Mouse (Mus musculus) urinary bladder, adult 2 months (tissue): Measurements from ENCODE around the gene Hist1h4m. TPM values are rescaled to one million over a fixed set of nuclear protein-coding genes. Genes with fewer than 3 reads are reported as not detected.
"Not testable (repeated sequence)": the region's sequence is repeated elsewhere in the genome, so short reads cannot be mapped to it uniquely, and the experiment has no call there.

Experiments used
- DNase-seq: peaks from one replicate; pipeline ENCODE4 v3.0.0; 2022; ENCODE audit warnings: low spot score
- polyA plus RNA-seq: library from polyadenylated mRNA; depleted of rRNA; stranded (reverse); fragments of >200 nt; gene quantifications from 2 replicates; pipeline ENCODE4 v1.2.3, GENCODE M21; 2012; rRNA removed

Hist1h4m gene
- polyA plus RNA-seq, 1 experiment: not detected

DNA sequence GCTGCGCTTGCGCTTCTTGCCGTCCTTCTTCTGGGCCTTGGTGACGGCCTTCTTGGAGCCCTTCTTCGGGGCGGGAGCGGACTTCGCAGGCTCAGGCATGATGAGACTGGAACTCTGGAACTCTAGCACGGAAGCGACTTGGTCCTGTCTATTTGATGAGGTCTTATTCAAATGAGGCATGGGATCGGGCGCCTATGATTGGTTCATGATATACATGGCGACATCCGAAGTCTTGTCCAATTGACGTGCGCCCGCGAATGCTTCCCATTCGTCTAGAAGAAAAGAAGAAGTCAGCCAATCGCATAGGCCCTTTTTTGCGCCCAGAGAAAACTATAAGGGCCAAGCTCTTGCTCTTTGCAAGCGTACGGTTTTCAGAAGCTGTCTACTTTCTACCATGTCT, 1.5 kb upstream of the Hist1h4m start, which contains the start of the genes Hist1h2bq and Hist1h2ao:
TSS of gene Hist1h2bq (minus strand) at position 125 of the 400 bp plus-strand sequence.
TSS of gene Hist1h2ao (plus strand) at position 393 of the 400 bp plus-strand sequence.
- DNase-seq: not testable (repeated sequence)

GRCm38 (mm10) chr13:21811074-21811473, 472 bp upstream of the Hist1h4m start:
- not testable (repeated sequence) for DNase-seq

DNA sequence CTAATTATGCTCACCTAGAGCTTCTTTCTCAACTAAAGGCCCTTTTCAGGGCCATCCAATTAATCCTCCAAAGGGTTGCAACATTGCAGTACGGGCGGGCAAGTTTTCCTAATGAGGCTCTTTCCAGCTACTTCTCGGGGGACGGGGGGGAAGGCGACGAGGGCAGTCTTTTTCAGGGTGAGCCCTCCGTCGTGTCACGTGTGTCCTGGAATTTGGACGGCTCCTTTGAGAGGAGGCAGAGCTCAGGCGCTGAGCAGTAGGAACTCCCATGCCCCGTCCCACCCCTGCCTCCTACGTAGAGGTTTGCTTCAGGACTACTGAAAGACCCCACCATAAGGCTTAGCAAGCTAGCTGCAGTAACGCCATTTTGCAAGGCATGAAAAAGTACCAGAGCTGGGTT, 546 bp downstream of the Hist1h4m start:
- not testable (repeated sequence) for DNase-seq

GRCm38 (mm10) chr13:21820082-21820890, 8.7 kb downstream of the Hist1h4m start:
- DNase-seq: not testable (repeated sequence)

- DNase-seq: no peak
These were observed 17.0 kb downstream of the Hist1h4m start for GRCm38 (mm10) chr13:21828511-21828910.

DNA sequence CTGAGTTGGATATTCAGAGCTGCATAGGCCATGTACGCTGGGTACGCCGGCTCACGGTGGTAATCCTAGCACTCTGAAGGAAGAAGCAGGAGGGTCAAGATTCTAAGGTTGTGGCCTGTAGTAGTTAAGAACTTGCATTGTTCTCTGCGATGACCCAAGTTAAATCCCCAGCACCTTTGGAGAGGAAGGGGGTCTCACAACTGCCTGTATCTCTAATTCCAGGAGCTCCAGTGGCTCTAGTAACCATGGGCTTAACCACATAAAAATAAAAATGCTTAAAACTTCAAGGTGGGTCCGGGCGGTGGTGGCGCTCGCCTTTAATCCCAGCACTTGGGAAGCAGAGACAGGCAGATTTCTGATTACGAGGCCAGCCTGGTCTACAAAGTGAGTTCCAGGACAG, 18.8 kb downstream of the Hist1h4m start:
- no peak for DNase-seq

- not testable (repeated sequence) for DNase-seq
These were observed 20.2 kb downstream of the Hist1h4m start, which contains the start of gene Hist1h4n for GRCm38 (mm10) chr13:21831418-21832394. TSS of gene Hist1h4n (minus strand) at chr13:21832196.

GRCm38 (mm10) chr13:21833461-21833860, 21.9 kb downstream of the Hist1h4m start, which contains the start of the genes Hist1h2ap and Hist1h2br:
TSS of gene Hist1h2ap (minus strand) at chr13:21833507.
TSS of gene Hist1h2br (plus strand) at chr13:21833743.
- DNase-seq: not testable (repeated sequence)

DNA sequence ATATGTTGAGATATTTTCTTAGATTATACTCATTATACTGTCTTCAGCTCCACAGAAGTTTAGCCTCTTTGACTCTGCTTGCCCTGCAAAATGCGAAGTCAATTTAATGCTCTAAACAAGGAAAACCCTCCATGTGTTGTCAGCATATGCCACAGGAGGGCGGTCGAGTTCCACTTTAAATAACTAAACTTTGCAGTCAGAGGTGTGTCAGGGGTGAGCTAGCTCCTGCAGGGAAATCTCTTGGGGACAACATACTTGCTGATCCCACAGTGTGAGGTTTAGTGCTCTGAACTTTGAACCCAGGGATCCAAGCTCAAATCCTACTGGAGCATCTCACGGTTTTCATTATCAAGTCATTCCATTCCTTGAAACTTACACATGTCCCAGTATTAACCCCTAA, 29.0 kb downstream of the Hist1h4m start:
- DNase-seq: not testable (repeated sequence)

DNA sequence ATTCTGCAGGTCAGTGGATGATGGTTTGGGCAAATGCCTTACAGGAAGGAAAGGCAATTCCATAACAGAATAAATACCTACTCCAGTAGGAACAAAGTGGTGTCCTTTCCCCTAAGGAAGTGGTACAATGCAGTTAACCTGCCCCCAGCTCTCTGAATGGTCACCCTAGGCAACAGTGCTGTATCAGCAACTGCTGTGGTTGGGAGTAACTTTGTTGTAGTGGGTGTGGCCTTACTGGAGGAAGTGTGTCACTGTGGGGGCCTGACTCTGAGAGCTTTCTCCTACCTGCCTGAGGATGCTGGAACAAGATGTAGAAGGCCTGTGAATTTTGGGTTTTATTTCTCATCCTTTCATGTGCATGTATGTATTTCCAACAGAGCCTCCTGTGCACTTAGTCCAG, 34.8 kb downstream of the Hist1h4m start:
- DNase-seq: not testable (repeated sequence)

GRCm38 (mm10) chr13:21847883-21848282, 36.3 kb downstream of the Hist1h4m start:
- no peak for DNase-seq

DNA sequence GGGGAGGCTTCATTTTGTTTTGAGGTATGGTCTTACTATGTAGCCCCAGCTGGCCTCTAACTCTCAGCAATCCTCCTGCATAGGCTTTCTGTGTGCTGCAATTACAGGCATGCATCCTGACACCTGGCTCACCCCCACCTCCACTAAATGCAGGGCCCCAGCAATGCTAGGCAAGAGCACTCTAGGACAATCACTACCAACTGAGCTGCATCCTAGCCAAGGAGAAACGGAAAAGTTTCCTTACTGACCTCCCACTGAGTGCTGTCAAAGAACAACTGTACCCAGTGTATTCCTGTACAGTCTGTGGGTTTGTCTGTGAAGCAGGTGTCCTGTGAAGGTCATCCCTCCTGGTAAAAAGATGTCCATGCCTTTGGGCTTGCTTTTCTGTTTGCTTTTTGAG, 39.1 kb downstream of the Hist1h4m start:
- DNase-seq: not testable (repeated sequence)

GRCm38 (mm10) chr13:21852215-21852945, 40.8 kb downstream of the Hist1h4m start:
- no peak for DNase-seq

DNA sequence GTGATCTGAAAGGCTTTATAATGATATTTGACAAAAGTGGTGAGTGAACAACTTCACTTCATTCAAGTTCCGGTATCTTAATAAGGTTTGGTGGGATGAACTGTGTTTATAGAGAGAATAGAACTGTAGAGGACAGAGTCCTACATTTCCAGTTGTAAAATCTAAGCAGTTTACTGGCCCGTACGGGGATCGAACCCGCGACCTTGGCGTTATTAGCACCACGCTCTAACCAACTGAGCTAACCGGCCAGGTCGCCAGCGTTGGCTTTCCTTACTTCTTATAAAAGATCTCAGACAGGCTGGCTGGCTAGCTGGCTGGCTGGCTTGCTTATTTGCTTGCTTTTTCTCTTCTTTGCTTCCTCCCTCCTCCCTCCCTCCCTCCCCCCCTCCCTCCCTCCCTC, 43.6 kb downstream of the Hist1h4m start:
- peak; percentile 42 for DNase-seq

- DNase-seq: no peak
These were observed 44.2 kb downstream of the Hist1h4m start for GRCm38 (mm10) chr13:21855698-21856162.

- no peak for DNase-seq
These were observed 50.1 kb downstream of the Hist1h4m start for GRCm38 (mm10) chr13:21861608-21862007.

Other genes starting within 250 kb of the Hist1h4m start
- gene Olfr1364, start 230.0 kb upstream of the Hist1h4m start, polyA plus RNA-seq: not detected in 2 replicates
- not detected in 2 replicates for gene Olfr1362, start 197.7 kb upstream of the Hist1h4m start, polyA plus RNA-seq
- gene Olfr11, start 169.2 kb upstream of the Hist1h4m start, polyA plus RNA-seq: not detected in 2 replicates
- gene Olfr1361, start 148.4 kb upstream of the Hist1h4m start, polyA plus RNA-seq: not detected in 2 replicates
- not detected in 2 replicates for gene Olfr1360, start 134.3 kb upstream of the Hist1h4m start, polyA plus RNA-seq
- gene Olfr1359, start 113.6 kb upstream of the Hist1h4m start, polyA plus RNA-seq: not detected in 2 replicates
- gene Hist1h2bl, start 95.6 kb upstream of the Hist1h4m start, polyA plus RNA-seq: 0.91 TPM in 1 of 2 replicates, not detected in the other
- gene Hist1h2ai, start 95.3 kb upstream of the Hist1h4m start, polyA plus RNA-seq: not detected in 2 replicates
- not detected in 2 replicates for gene Hist1h3h, start 94.1 kb upstream of the Hist1h4m start, polyA plus RNA-seq
- 0.25 TPM in 1 of 2 replicates, not detected in the other for gene Hist1h2bm, start 89.7 kb upstream of the Hist1h4m start, polyA plus RNA-seq
- 1.2 and 1.7 TPM in 2 replicates for gene Hist1h4j, start 76.7 kb upstream of the Hist1h4m start, polyA plus RNA-seq
- gene Hist1h4k, start 61.2 kb upstream of the Hist1h4m start, polyA plus RNA-seq: 1.4 and 1.5 TPM in 2 replicates
- gene Hist1h2ak, start 57.9 kb upstream of the Hist1h4m start, polyA plus RNA-seq: 0.28 TPM in 1 of 2 replicates, not detected in the other
- 0.96 and 1.9 TPM in 2 replicates for gene Hist1h2bn, start 57.6 kb upstream of the Hist1h4m start, polyA plus RNA-seq
- 0.39 and 0.44 TPM in 2 replicates for gene Hist1h1b, start 31.1 kb upstream of the Hist1h4m start, polyA plus RNA-seq
- 0.65 and 0.96 TPM in 2 replicates for gene Hist1h3i, start 28.4 kb upstream of the Hist1h4m start, polyA plus RNA-seq
- not detected in 2 replicates for gene Hist1h2an, start 24.5 kb upstream of the Hist1h4m start, polyA plus RNA-seq
- gene Hist1h2bp, start 24.3 kb upstream of the Hist1h4m start, polyA plus RNA-seq: 0.16 TPM in 1 of 2 replicates, not detected in the other
- gene Hist1h2bq, start 1.5 kb upstream of the Hist1h4m start, polyA plus RNA-seq: 2.7 TPM in 2 replicates
- not detected in 2 replicates for gene Hist1h2ao, start 1.3 kb upstream of the Hist1h4m start, polyA plus RNA-seq
- gene Hist1h4n, start 20.4 kb downstream of the Hist1h4m start, polyA plus RNA-seq: 3.2 and 5.1 TPM in 2 replicates
- gene Hist1h2ap, start 21.8 kb downstream of the Hist1h4m start, polyA plus RNA-seq: 0.54 and 1.5 TPM in 2 replicates
- 0.73 and 0.88 TPM in 2 replicates for gene Hist1h2br, start 22.0 kb downstream of the Hist1h4m start, polyA plus RNA-seq
- 1.7 TPM in 2 replicates for gene Zfp184, start 133.3 kb downstream of the Hist1h4m start, polyA plus RNA-seq
- not detected in 2 replicates for gene Pom121l2, start 169.4 kb downstream of the Hist1h4m start, polyA plus RNA-seq
- 0.52 and 0.73 TPM in 2 replicates for gene Prss16, start 198.0 kb downstream of the Hist1h4m start, polyA plus RNA-seq
- gene Hist1h2ah, start 223.8 kb downstream of the Hist1h4m start, polyA plus RNA-seq: 0.46 TPM in 1 of 2 replicates, not detected in the other
- 0.18 and 0.74 TPM in 2 replicates for gene Hist1h2bk, start 224.1 kb downstream of the Hist1h4m start, polyA plus RNA-seq
- gene Hist1h4i, start 229.6 kb downstream of the Hist1h4m start, polyA plus RNA-seq: 3.2 and 4.3 TPM in 2 replicates
- gene Hist1h2ag, start 231.2 kb downstream of the Hist1h4m start, polyA plus RNA-seq: 0.50 and 0.56 TPM in 2 replicates
- gene Hist1h2bj, start 231.5 kb downstream of the Hist1h4m start, polyA plus RNA-seq: 0.65 and 1.6 TPM in 2 replicates